Mouse (Mus musculus): ENCODE measurements around the gene Rassf3.

- TF ChIP-seq CTCF (IDR thresholded peaks at IDR 0.05; ENCODE audit: low read depth, low read length) (no peak), TAL1 (conservative IDR thresholded peaks at IDR 0.05; ENCODE audit: low read depth, low read length) (no peak), POLR2AphosphoS5 (IDR thresholded peaks at IDR 0.05; ENCODE audit: insufficient replicate concordance, low read depth, low read length) (no peak), GATA2 (IDR thresholded peaks at IDR 0.05; ENCODE audit: borderline replicate concordance, low read depth, low read length) (no peak), GATA1 (IDR thresholded peaks at IDR 0.05; ENCODE audit: borderline replicate concordance, low read length) (no peak)
These were observed 22.3 kb upstream of the Rassf3 start for GRCm38 (mm10) chr10:121498481-121498904.
